Mouse (Mus musculus) frontal cortex, postnatal 10 days (tissue): Measurements from ENCODE around the gene Gmfb.

Experiments
- DNase-seq, 2 experiments: peaks; one replicate each; pipeline ENCODE4 v3.0.0; 2022; ENCODE audit warnings: low spot score in 2 of 2, mixed read lengths in 1 of 2

Gmfb gene

GRCm38 (mm10) chr14:46803259-46803658 lies 18.8 kb downstream of the Gmfb start:
- no peak for DNase-seq

GRCm38 (mm10) chr14:46800684-46801345 lies 21.2 kb downstream of the Gmfb start:
- DNase-seq = no peak

GRCm38 (mm10) chr14:46794157-46794556 lies 27.9 kb downstream of the Gmfb start:
- no peak for DNase-seq

GRCm38 (mm10) chr14:46790723-46791122 lies 31.3 kb downstream of the Gmfb start:
- no peak for DNase-seq

GRCm38 (mm10) chr14:46790303-46790702 lies 31.7 kb downstream of the Gmfb start:
- no peak for DNase-seq

- no peak for DNase-seq
Measured at GRCm38 (mm10) chr14:46788505-46788901, 33.5 kb downstream of the Gmfb start.

GRCm38 (mm10) chr14:46787787-46788504 lies 34.1 kb downstream of the Gmfb start, which contains the start of gene Cnih1:
TSS of gene Cnih1 (minus strand) at chr14:46788411.
- DNase-seq = peak; percentile 75 to 88

GRCm38 (mm10) chr14:46787454-46787786 lies 34.6 kb downstream of the Gmfb start:
- DNase-seq = no peak

- DNase-seq = no peak
Measured at GRCm38 (mm10) chr14:46785247-46785646, 36.8 kb downstream of the Gmfb start.

- no peak for DNase-seq
Measured at GRCm38 (mm10) chr14:46783327-46783926, 38.6 kb downstream of the Gmfb start.

- DNase-seq = no peak
Measured at GRCm38 (mm10) chr14:46782187-46782828, 39.7 kb downstream of the Gmfb start.

GRCm38 (mm10) chr14:46781086-46781485 lies 41.0 kb downstream of the Gmfb start:
- no peak for DNase-seq

- DNase-seq = no peak
Measured at GRCm38 (mm10) chr14:46779217-46779616, 42.8 kb downstream of the Gmfb start.

- no peak for DNase-seq
Measured at GRCm38 (mm10) chr14:46778756-46779155, 43.3 kb downstream of the Gmfb start.

- no peak for DNase-seq
Measured at GRCm38 (mm10) chr14:46770036-46770435, 52.0 kb downstream of the Gmfb start.

GRCm38 (mm10) chr14:46767116-46767515 lies 54.9 kb downstream of the Gmfb start:
- DNase-seq = peak in 1 of 2 experiments; percentile 31

- no peak for DNase-seq
Measured at GRCm38 (mm10) chr14:46761186-46761585, 60.9 kb downstream of the Gmfb start.

- peak; percentile 85 to 89 for DNase-seq
Measured at GRCm38 (mm10) chr14:46760355-46761029, 61.5 kb downstream of the Gmfb start, which contains the start of gene Cdkn3. TSS of gene Cdkn3 (plus strand) at chr14:46760541.

- DNase-seq = no peak
Measured at GRCm38 (mm10) chr14:46759970-46760354, 62.1 kb downstream of the Gmfb start.
